Mouse (Mus musculus) forebrain, postnatal 0 days (tissue): ENCODE measurements around the gene Olfr649. TPM values are rescaled to one million over a fixed set of nuclear protein-coding genes. Genes with fewer than 3 reads are reported as not detected.

Source experiments
- ATAC-seq: fragments of 200-750 bp; cut with Nextera tagmentation; 2 replicates; pipeline ENCODE4 v1.8.0; 2017; ENCODE audit warnings: mild to moderate bottlenecking, moderate library complexity
- DNase-seq: peaks from one replicate; pipeline ENCODE4 v3.0.0-alpha.2; 2015
- H3K27ac ChIP-seq: fragments of 300-500 bp; sonication (generic); 2 replicates; pipeline ENCODE4 v1.5.1; 2014; ENCODE audit warnings: low read depth, mild to moderate bottlenecking, antibody characterized with exemption, low read length, moderate library complexity, mixed read lengths
- H3K27me3 ChIP-seq: fragments of 300-500 bp; sonication (generic); 2 replicates; pipeline ENCODE4 v1.6.1; 2014; ENCODE audit warnings: mild to moderate bottlenecking, low read length, mixed read lengths; ENCODE audit not compliant: insufficient read depth
- H3K36me3 ChIP-seq: fragments of 300-500 bp; sonication (generic); 2 replicates; pipeline ENCODE4 v1.6.1; 2014; ENCODE audit warnings: mild to moderate bottlenecking, moderate library complexity; ENCODE audit not compliant: insufficient read depth
- H3K4me1 ChIP-seq: fragments of 300-500 bp; sonication (generic); 2 replicates; pipeline ENCODE4 v1.6.1; 2014; ENCODE audit warnings: antibody characterized with exemption; ENCODE audit not compliant: insufficient read depth
- H3K4me2 ChIP-seq: fragments of 300-500 bp; sonication (generic); 2 replicates; pipeline ENCODE4 v1.6.1; 2014; ENCODE audit warnings: low read depth, mild to moderate bottlenecking, moderate library complexity
- H3K4me3 ChIP-seq: fragments of 300-500 bp; sonication (generic); 2 replicates; pipeline ENCODE4 v1.5.1; 2014; ENCODE audit warnings: low read depth, low read length, mixed read lengths
- H3K9ac ChIP-seq: fragments of 300-500 bp; sonication (generic); 2 replicates; pipeline ENCODE4 v1.6.1; 2014; ENCODE audit warnings: mild to moderate bottlenecking
- H3K9me3 ChIP-seq: fragments of 300-500 bp; sonication (generic); 2 replicates; pipeline ENCODE4 v1.6.1; 2016; ENCODE audit warnings: low read length
- CTCF ChIP-seq: sonication (generic); IDR thresholded peaks from 2 replicates; pipeline ENCODE4 v1.5.1; 2016; ENCODE audit warnings: antibody characterized with exemption, control low read depth, low read depth
- WGBS: fragments of 180-500 bp; shearing (Covaris S2); extraction: QIAGEN DNeasy Blood & Tissue Kit; methylation state at CpG from one replicate; pipeline ENCODE4 v1.1.7; 2014; 5-methylcytosine and 5-hydroxymethylcytosine counted together
- polyA plus RNA-seq: library from polyadenylated mRNA; unstranded; fragments of >200 nt; fragmentation: Nextera tagmentation; extraction: Ambion mirVana; gene quantifications from 2 replicates; pipeline ENCODE4 v1.2.1, GENCODE M21; 2015
- total RNA-seq: library from RNA; depleted of rRNA; stranded (reverse); fragments of >200 nt; gene quantifications from 2 replicates; pipeline ENCODE4 v1.2.3, GENCODE M21; 2014; rRNA removed

Olfr649 gene
- total RNA-seq: not detected in 2 replicates
- polyA plus RNA-seq: not detected in 2 replicates

- no peak for DNase-seq
- TF ChIP-seq CTCF: no peak
- no peak within 1 kb of the TSS for H3K4me2 ChIP-seq
- ATAC-seq: no peak
- H3K27ac ChIP-seq: no peak within 1 kb of the TSS
- no peaks in the 10 kb centered on the region for H3K9me3 ChIP-seq
- 90% methylated on average over 6 of the region's 6 CpGs for WGBS
- H3K36me3 ChIP-seq: no peaks in the 10 kb centered on the region
- no peaks in the 10 kb centered on the region for H3K27me3 ChIP-seq
- no peak within 1 kb of the TSS for H3K4me3 ChIP-seq
- H3K9ac ChIP-seq: no peak within 1 kb of the TSS
- H3K4me1 ChIP-seq: no peaks in the 10 kb centered on the region
Measured at GRCm38 (mm10) chr7:104195885-104196284, at the start of gene Olfr649. Gene Olfr649 (minus strand): TSS chr7:104195985.

GRCm38 (mm10) chr7:104244287-104245181, 48.7 kb upstream of the Olfr649 start, which contains the start of gene Trim34a:
Gene Trim34a (plus strand): TSS chr7:104244457.
- peak within 1 kb of the TSS; percentile 16 for H3K4me3 ChIP-seq
- no peaks in the 10 kb centered on the region for H3K27me3 ChIP-seq
- ATAC-seq: peak; percentile 73
- 8% methylated on average over 13 of the region's 13 CpGs for WGBS
- DNase-seq: peak; percentile 22
- H3K9ac ChIP-seq: no peak within 1 kb of the TSS
- TF ChIP-seq CTCF: peak; percentile 67
- no peaks in the 10 kb centered on the region for H3K36me3 ChIP-seq
- H3K9me3 ChIP-seq: no peaks in the 10 kb centered on the region
- no peak within 1 kb of the TSS for H3K27ac ChIP-seq
- no peaks in the 10 kb centered on the region for H3K4me1 ChIP-seq
- peak within 1 kb of the TSS; percentile 4 for H3K4me2 ChIP-seq

GRCm38 (mm10) chr7:104243616-104244015, 47.8 kb upstream of the Olfr649 start:
- no peak overlapping the region for H3K9ac ChIP-seq
- no peaks in the 10 kb centered on the region for H3K27me3 ChIP-seq
- H3K36me3 ChIP-seq: no peaks in the 10 kb centered on the region
- no peak overlapping the region for H3K4me3 ChIP-seq
- ATAC-seq (no peak), DNase-seq (no peak)
- no peak overlapping the region for H3K4me2 ChIP-seq
- no peak overlapping the region for H3K27ac ChIP-seq
- no peaks in the 10 kb centered on the region for H3K9me3 ChIP-seq
- WGBS: 68% methylated on average over 1 of the region's 1 CpGs
- no peak for TF ChIP-seq CTCF
- no peaks in the 10 kb centered on the region for H3K4me1 ChIP-seq

- H3K9ac ChIP-seq: no peak overlapping the region
- ATAC-seq (no peak), DNase-seq (no peak)
- no peaks in the 10 kb centered on the region for H3K36me3 ChIP-seq
- no peak overlapping the region for H3K4me3 ChIP-seq
- no peak overlapping the region for H3K27ac ChIP-seq
- no peaks in the 10 kb centered on the region for H3K27me3 ChIP-seq
- H3K4me2 ChIP-seq: no peak overlapping the region
- no peaks in the 10 kb centered on the region for H3K4me1 ChIP-seq
- H3K9me3 ChIP-seq: no peaks in the 10 kb centered on the region
- TF ChIP-seq CTCF: no peak
Measured at GRCm38 (mm10) chr7:104240857-104241256, 45.1 kb upstream of the Olfr649 start.

- Histone ChIP-seq H3K4me3 (no peak overlapping the region), H3K27me3 (no peaks in the 10 kb centered on the region), H3K36me3 (no peaks in the 10 kb centered on the region), H3K4me1 (no peaks in the 10 kb centered on the region), H3K9ac (no peak overlapping the region), H3K4me2 (no peak overlapping the region), H3K9me3 (no peaks in the 10 kb centered on the region), H3K27ac (no peak overlapping the region)
- ATAC-seq (no peak), DNase-seq (no peak)
- TF ChIP-seq CTCF: peak; percentile 53
- 39% methylated on average over 2 of the region's 2 CpGs for WGBS
Measured at GRCm38 (mm10) chr7:104231203-104231602, 35.4 kb upstream of the Olfr649 start.

GRCm38 (mm10) chr7:104218701-104219569, 23.1 kb upstream of the Olfr649 start, which contains the start of gene Trim6:
Gene Trim6 (plus strand): TSS chr7:104218793.
- no peaks in the 10 kb centered on the region for H3K4me1 ChIP-seq
- peak within 1 kb of the TSS; percentile 6 for H3K4me3 ChIP-seq
- WGBS: 4% methylated on average over 37 of the region's 37 CpGs
- peak; percentile 75 for ATAC-seq
- no peak within 1 kb of the TSS for H3K9ac ChIP-seq
- TF ChIP-seq CTCF: no peak
- H3K27me3 ChIP-seq: no peaks in the 10 kb centered on the region
- peak; percentile 20 for DNase-seq
- no peak within 1 kb of the TSS for H3K27ac ChIP-seq
- no peaks in the 10 kb centered on the region for H3K9me3 ChIP-seq
- H3K36me3 ChIP-seq: no peaks in the 10 kb centered on the region
- H3K4me2 ChIP-seq: peak within 1 kb of the TSS; percentile 38

GRCm38 (mm10) chr7:104217881-104218280, 22.1 kb upstream of the Olfr649 start:
- Histone ChIP-seq H3K27me3 (no peaks in the 10 kb centered on the region), H3K9ac (no peak overlapping the region), H3K4me1 (no peaks in the 10 kb centered on the region), H3K4me2 (no peak overlapping the region), H3K9me3 (no peaks in the 10 kb centered on the region), H3K36me3 (no peaks in the 10 kb centered on the region), H3K27ac (no peak overlapping the region), H3K4me3 (no peak overlapping the region)
- DNase-seq (no peak), ATAC-seq (no peak)
- WGBS: 86% methylated on average over 2 of the region's 2 CpGs
- no peak for TF ChIP-seq CTCF
